Mouse (Mus musculus) embryo, embryonic 11 days (tissue): ENCODE data around the gene Cdk14.
A peak's percentile ranks its signal among the peaks of the same experiment; 100 is the strongest.

Experiments used
- DNase-seq: peaks from one replicate; pipeline ENCODE4 v3.0.0-alpha.2; 2015

The Cdk14 gene

GRCm38 (mm10) chr5:4825951-4826350 is 594.2 kb downstream of the Cdk14 start:
- DNase-seq, result peak; percentile 24

GRCm38 (mm10) chr5:4825076-4825475 is 595.0 kb downstream of the Cdk14 start:
- DNase-seq, result no peak

- no peak for DNase-seq
These were observed 595.9 kb downstream of the Cdk14 start for GRCm38 (mm10) chr5:4824171-4824570.

- no peak for DNase-seq
These were observed 598.1 kb downstream of the Cdk14 start for GRCm38 (mm10) chr5:4822041-4822440.

GRCm38 (mm10) chr5:4821368-4821771 is 598.7 kb downstream of the Cdk14 start:
- peak; percentile 51 for DNase-seq

GRCm38 (mm10) chr5:4816981-4817380 is 603.1 kb downstream of the Cdk14 start:
- DNase-seq, result no peak

- no peak for DNase-seq
These were observed 605.5 kb downstream of the Cdk14 start for GRCm38 (mm10) chr5:4814465-4815204.

- no peak for DNase-seq
These were observed 606.8 kb downstream of the Cdk14 start for GRCm38 (mm10) chr5:4813357-4813756.

- DNase-seq, result peak; percentile 23
These were observed 607.9 kb downstream of the Cdk14 start for GRCm38 (mm10) chr5:4812036-4812729.

GRCm38 (mm10) chr5:4805228-4805627 is 614.9 kb downstream of the Cdk14 start:
- peak; percentile 22 for DNase-seq

GRCm38 (mm10) chr5:4803708-4804107 is 616.4 kb downstream of the Cdk14 start:
- DNase-seq, result no peak

- DNase-seq, result no peak
These were observed 618.1 kb downstream of the Cdk14 start for GRCm38 (mm10) chr5:4801971-4802370.

- DNase-seq, result no peak
These were observed 618.8 kb downstream of the Cdk14 start for GRCm38 (mm10) chr5:4801096-4801850.

- no peak for DNase-seq
These were observed 628.9 kb downstream of the Cdk14 start for GRCm38 (mm10) chr5:4791219-4791618.

GRCm38 (mm10) chr5:4790265-4790664 is 629.8 kb downstream of the Cdk14 start:
- DNase-seq, result no peak

- no peak for DNase-seq
These were observed 631.6 kb downstream of the Cdk14 start for GRCm38 (mm10) chr5:4788484-4788883.

- DNase-seq, result no peak
These were observed 633.3 kb downstream of the Cdk14 start for GRCm38 (mm10) chr5:4786816-4787215.

GRCm38 (mm10) chr5:4778274-4778673 is 641.8 kb downstream of the Cdk14 start:
- no peak for DNase-seq

- DNase-seq, result peak; percentile 10
These were observed 643.6 kb downstream of the Cdk14 start for GRCm38 (mm10) chr5:4776495-4776894.

GRCm38 (mm10) chr5:4773090-4773772 is 646.9 kb downstream of the Cdk14 start:
- DNase-seq, result peak; percentile 26

- DNase-seq, result no peak
These were observed 649.5 kb downstream of the Cdk14 start for GRCm38 (mm10) chr5:4770609-4771008.

- DNase-seq, result no peak
These were observed 652.2 kb downstream of the Cdk14 start for GRCm38 (mm10) chr5:4767896-4768295.

GRCm38 (mm10) chr5:4766719-4767118 is 653.4 kb downstream of the Cdk14 start:
- DNase-seq, result no peak
